Mouse (Mus musculus) MEL (cell line): Measurements from ENCODE around the gene Il17ra. TPM values are rescaled to one million over a fixed set of nuclear protein-coding genes. Genes with fewer than 3 reads are reported as not detected.

Experiments used
- DNase-seq: peaks from one replicate; pipeline ENCODE4 v3.0.0; 2011; ENCODE audit warnings: low read depth, low spot score
- H3K27ac ChIP-seq: 2 replicates; pipeline ENCODE4 v1.5.1; 2012; ENCODE audit warnings: low read depth, mild to moderate bottlenecking, control low read depth, low read length, moderate library complexity; ENCODE audit not compliant: control insufficient read depth
- H3K27me3 ChIP-seq, 2 experiments: fragments of 150-350 bp in 1 of 2; sonication (generic) in 1 of 2; 2 replicates each; pipeline ENCODE4 v1.6.1; 2012; ENCODE audit warnings: low read length in 2 of 2, mild to moderate bottlenecking in 2 of 2, improper control_type of control experiment in 1 of 2, moderate library complexity in 1 of 2; ENCODE audit not compliant: insufficient read depth in 2 of 2, control insufficient read depth in 1 of 2
- H3K36me3 ChIP-seq, 2 experiments: 2 replicates each; pipeline ENCODE4 v1.6.1; 2012 to 2014; ENCODE audit warnings: low read length in 2 of 2, improper control_type of control experiment in 1 of 2, inconsistent platforms in 1 of 2, mild to moderate bottlenecking in 1 of 2; ENCODE audit not compliant: insufficient read depth in 2 of 2, control insufficient read depth in 1 of 2
- H3K4me1 ChIP-seq, 2 experiments: fragments of 150-350 bp in 1 of 2; sonication (generic) in 1 of 2; 2 replicates each; pipeline ENCODE4 v1.6.1; 2012; ENCODE audit warnings: low read length in 2 of 2, improper control_type of control experiment in 1 of 2, mild to moderate bottlenecking in 1 of 2; ENCODE audit not compliant: insufficient read depth in 2 of 2, control insufficient read depth in 1 of 2
- H3K4me3 ChIP-seq, 2 experiments: fragments of 150-350 bp in 1 of 2; sonication (generic) in 1 of 2; 2 replicates each; pipeline ENCODE4 v1.5.1; 2012; ENCODE audit warnings: low read depth in 2 of 2, low read length in 2 of 2, mild to moderate bottlenecking in 2 of 2, moderate library complexity in 2 of 2, control low read depth in 1 of 2, improper control_type of control experiment in 1 of 2; ENCODE audit not compliant: control insufficient read depth in 1 of 2, insufficient read depth in 1 of 2
- H3K79me2 ChIP-seq: 2 replicates; pipeline ENCODE4 v1.6.1; 2012; ENCODE audit warnings: mild to moderate bottlenecking, low read length, moderate library complexity; ENCODE audit not compliant: control insufficient read depth, poor library complexity, insufficient read depth
- H3K9ac ChIP-seq: 2 replicates; pipeline ENCODE4 v1.6.1; 2012; ENCODE audit warnings: low read depth, mild to moderate bottlenecking, control low read depth, low read length, moderate library complexity; ENCODE audit not compliant: control insufficient read depth, poor library complexity, severe bottlenecking
- H3K9me3 ChIP-seq: fragments of 150-350 bp; sonication (generic); replicated peaks from 2 replicates; pipeline ENCODE4 v1.6.1; 2012; ENCODE audit warnings: mild to moderate bottlenecking, low read length, improper control_type of control experiment, moderate library complexity; ENCODE audit not compliant: insufficient read depth
- CHD1 ChIP-seq: IDR thresholded peaks from 2 replicates; pipeline ENCODE4 v1.6.1; 2012; ENCODE audit warnings: low read depth, mild to moderate bottlenecking, inconsistent platforms, low read length, improper control_type of control experiment
- CTCF ChIP-seq, 3 experiments: IDR thresholded peaks in 2 of 3; conservative IDR thresholded peaks in 1 of 3; 2 replicates each; pipeline ENCODE4 v1.5.1; 2011 to 2012; ENCODE audit warnings: low read length in 3 of 3, low read depth in 2 of 3, mild to moderate bottlenecking in 2 of 3, improper control_type of control experiment in 1 of 3, inconsistent platforms in 1 of 3, mixed read lengths in 1 of 3, moderate library complexity in 1 of 3; ENCODE audit not compliant: control insufficient read depth in 1 of 3, insufficient read depth in 1 of 3, poor library complexity in 1 of 3, severe bottlenecking in 1 of 3
- E2F4 ChIP-seq: IDR thresholded peaks from 2 replicates; pipeline ENCODE4 v1.6.1; 2011; ENCODE audit warnings: low read depth, low read length, improper control_type of control experiment, borderline replicate concordance
- EP300 ChIP-seq, 2 experiments: IDR thresholded peaks; 2 replicates each; pipeline ENCODE4 v1.6.1; 2011; ENCODE audit warnings: improper control_type of control experiment in 2 of 2, low read length in 2 of 2, low read depth in 1 of 2, mild to moderate bottlenecking in 1 of 2
- ETS1 ChIP-seq: IDR thresholded peaks from 2 replicates; pipeline ENCODE4 v1.6.1; 2012; ENCODE audit warnings: low read depth, mild to moderate bottlenecking, inconsistent platforms, low read length, improper control_type of control experiment, moderate library complexity
- GABPA ChIP-seq: IDR thresholded peaks from 2 replicates; pipeline ENCODE4 v1.6.1; 2012; ENCODE audit warnings: low read depth, mild to moderate bottlenecking, inconsistent platforms, low read length, improper control_type of control experiment, moderate library complexity
- HCFC1 ChIP-seq: IDR thresholded peaks from 2 replicates; pipeline ENCODE4 v1.6.1; 2012; ENCODE audit warnings: low read depth, mild to moderate bottlenecking, inconsistent platforms, low read length, improper control_type of control experiment, moderate library complexity
- JUND ChIP-seq: IDR thresholded peaks from 2 replicates; pipeline ENCODE4 v1.6.1; 2011; ENCODE audit warnings: low read depth, mild to moderate bottlenecking, improper control_type of control experiment, low read length
- KAT2A ChIP-seq: conservative IDR thresholded peaks from 2 replicates; pipeline ENCODE4 v1.6.1; 2012; ENCODE audit warnings: low read depth, low read length, improper control_type of control experiment, inconsistent platforms
- MYB ChIP-seq: IDR thresholded peaks from 2 replicates; pipeline ENCODE4 v1.6.1; 2011; ENCODE audit warnings: mild to moderate bottlenecking, low read depth, low read length, improper control_type of control experiment
- MYC ChIP-seq: IDR thresholded peaks from 2 replicates; pipeline ENCODE4 v1.6.1; 2011; ENCODE audit warnings: low read depth, mild to moderate bottlenecking, low read length, improper control_type of control experiment, moderate library complexity
- NELFE ChIP-seq: IDR thresholded peaks from 2 replicates; pipeline ENCODE4 v1.6.1; 2011; ENCODE audit warnings: low read depth, low read length, improper control_type of control experiment
- POLR2A ChIP-seq, 2 experiments: IDR thresholded peaks; 2 replicates each; pipeline ENCODE4 v1.6.1; 2011 to 2012; ENCODE audit warnings: low read length in 2 of 2, mild to moderate bottlenecking in 2 of 2, control low read depth in 1 of 2, improper control_type of control experiment in 1 of 2, low read depth in 1 of 2, moderate library complexity in 1 of 2; ENCODE audit not compliant: control insufficient read depth in 1 of 2, insufficient read depth in 1 of 2, poor library complexity in 1 of 2
- POLR2AphosphoS2 ChIP-seq: IDR thresholded peaks from 2 replicates; pipeline ENCODE4 v1.6.1; 2011; ENCODE audit warnings: low read length, improper control_type of control experiment
- RAD21 ChIP-seq: IDR thresholded peaks from 2 replicates; pipeline ENCODE4 v1.6.1; 2011; ENCODE audit warnings: mild to moderate bottlenecking, low read depth, low read length, improper control_type of control experiment
- RCOR1 ChIP-seq: IDR thresholded peaks from 2 replicates; pipeline ENCODE4 v1.6.1; 2012; ENCODE audit warnings: low read depth, mild to moderate bottlenecking, inconsistent platforms, low read length, improper control_type of control experiment
- SMC3 ChIP-seq: IDR thresholded peaks from 2 replicates; pipeline ENCODE4 v1.6.1; 2011; ENCODE audit warnings: low read depth, low read length, improper control_type of control experiment
- TAL1 ChIP-seq: IDR thresholded peaks from 2 replicates; pipeline ENCODE4 v1.6.1; 2012; ENCODE audit warnings: mild to moderate bottlenecking, inconsistent platforms, low read length, moderate library complexity, mixed read lengths
- TBP ChIP-seq: IDR thresholded peaks from 2 replicates; pipeline ENCODE4 v1.8.0; 2011; ENCODE audit warnings: low read depth, low read length, improper control_type of control experiment
- USF1 ChIP-seq: IDR thresholded peaks from 2 replicates; pipeline ENCODE4 v1.6.1; 2014; ENCODE audit warnings: low read depth, mild to moderate bottlenecking, inconsistent platforms, low read length, improper control_type of control experiment, moderate library complexity
- USF2 ChIP-seq, 2 experiments: IDR thresholded peaks; 2 replicates each; pipeline ENCODE4 v1.6.1; 2011 to 2012; ENCODE audit warnings: improper control_type of control experiment in 2 of 2, low read length in 2 of 2, borderline replicate concordance in 1 of 2, inconsistent platforms in 1 of 2, low read depth in 1 of 2, mild to moderate bottlenecking in 1 of 2; ENCODE audit not compliant: insufficient read depth in 1 of 2
- ZC3H11A ChIP-seq: IDR thresholded peaks from 2 replicates; pipeline ENCODE4 v1.6.1; 2012; ENCODE audit warnings: low read depth, mild to moderate bottlenecking, inconsistent platforms, low read length, improper control_type of control experiment
- ZMIZ1 ChIP-seq: IDR thresholded peaks from 2 replicates; pipeline ENCODE4 v1.6.1; 2012; ENCODE audit warnings: low read depth, mild to moderate bottlenecking, inconsistent platforms, low read length, improper control_type of control experiment, moderate library complexity
- ZNF384 ChIP-seq: IDR thresholded peaks from 2 replicates; pipeline ENCODE4 v1.6.1; 2012; ENCODE audit warnings: low read depth, mild to moderate bottlenecking, inconsistent platforms, low read length, improper control_type of control experiment
- polyA plus RNA-seq, 2 experiments: library from polyadenylated mRNA; stranded (reverse) in 1 of 2; unstranded in 1 of 2; fragments of >175 nt in 1 of 2; fragments of >200 nt in 1 of 2; gene quantifications; 2 replicates each; pipeline versions ENCODE4 v1.2.1 to v1.2.4; 2012; ENCODE audit warnings: low replicate concordance in 2 of 2, low read depth in 1 of 2; ENCODE audit not compliant: insufficient read length in 2 of 2, insufficient read depth in 1 of 2, missing spikeins in 1 of 2
- total RNA-seq: library from RNA; depleted of rRNA; stranded (reverse); fragments of 300-350 nt; gene quantifications from 2 replicates; pipeline ENCODE4 v1.2.3, GENCODE M21; 2012

The Il17ra gene
- total and polyA plus RNA-seq, 3 experiments, result 18.0 to 43.3 TPM; not detected in 1

DNA sequence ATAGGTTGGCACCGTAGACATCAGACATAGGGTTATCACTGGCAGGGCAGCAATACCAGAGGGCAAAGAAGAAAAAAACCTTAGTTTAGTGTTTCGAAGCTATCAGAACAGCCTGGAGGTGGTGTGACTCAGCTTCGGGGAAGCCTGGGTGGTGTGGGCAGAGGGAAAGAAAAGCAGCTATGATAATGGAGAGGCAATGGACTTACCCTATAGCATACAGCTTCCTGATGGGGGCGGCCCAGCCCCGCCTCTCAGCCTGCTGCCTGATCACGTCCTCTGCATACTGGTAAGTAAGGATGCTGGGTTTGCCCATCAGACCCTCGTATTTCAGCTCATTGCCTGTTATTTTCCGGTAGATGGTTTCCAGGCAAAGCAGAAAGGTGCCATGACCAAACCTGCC lies 47.4 kb downstream of the Il17ra start:
- H3K9ac ChIP-seq, result no peak overlapping the region
- no peaks in the 10 kb centered on the region for H3K9me3 ChIP-seq
- H3K27me3 ChIP-seq, result no peaks in the 10 kb centered on the region
- H3K4me1 ChIP-seq, result peaks cover 0 to 10% of the 10 kb centered on the region in 2 experiments; a peak in 2 of 4 replicates
- TF ChIP-seq MYC, result no peak
- TF ChIP-seq CHD1, result no peak
- no peak for TF ChIP-seq HCFC1
- TF ChIP-seq SMC3, result no peak
- no peak for TF ChIP-seq E2F4
- no peak for TF ChIP-seq RCOR1
- no peak for TF ChIP-seq POLR2AphosphoS2
- no peak for TF ChIP-seq CTCF (IDR thresholded peaks at IDR 0.05 in 2 of 3, conservative IDR thresholded peaks at IDR 0.05 in 1 of 3; ENCODE audit: control insufficient read depth in 1 of 3, insufficient read depth in 1 of 3, low read depth in 2 of 3, low read length in 3 of 3, poor library complexity in 1 of 3, severe bottlenecking in 1 of 3)
- TF ChIP-seq RAD21, result no peak
- TF ChIP-seq KAT2A, result no peak
- TF ChIP-seq JUND, result no peak
- TF ChIP-seq TAL1, result no peak
- no peak for TF ChIP-seq ZMIZ1
- H3K36me3 ChIP-seq, result peaks cover 0 to 4% of the 10 kb centered on the region in 2 experiments; a peak in 2 of 4 replicates
- peak; percentile 58 for DNase-seq
- no peak overlapping the region for H3K4me3 ChIP-seq
- H3K79me2 ChIP-seq, result no peaks in the 10 kb centered on the region
- no peak overlapping the region for H3K27ac ChIP-seq

DNA sequence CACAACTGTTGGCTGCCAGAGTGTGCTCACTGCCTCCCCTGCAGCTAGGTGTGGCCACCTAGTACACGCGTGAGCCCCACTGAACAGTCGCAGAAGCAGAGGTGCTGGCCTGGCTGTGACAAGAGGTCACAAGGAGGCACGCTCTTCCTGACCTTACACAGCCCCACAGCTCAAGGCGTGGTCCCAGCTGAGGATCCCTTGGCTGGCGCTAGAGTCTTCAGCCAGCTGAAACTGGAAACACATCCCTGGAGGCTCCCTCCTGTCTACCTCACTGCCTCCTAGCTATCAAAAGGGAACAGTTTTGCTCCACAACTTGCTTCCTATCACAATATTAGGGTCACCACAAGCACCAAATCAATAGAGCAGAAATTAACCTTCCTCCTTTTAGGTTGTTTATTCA lies 48.2 kb downstream of the Il17ra start:
- peaks cover 3 to 14% of the 10 kb centered on the region in 2 experiments for H3K4me1 ChIP-seq
- no peak overlapping the region for H3K4me3 ChIP-seq
- DNase-seq, result no peak
- no peak for TF ChIP-seq TBP
- TF ChIP-seq POLR2AphosphoS2, result no peak
- TF ChIP-seq NELFE, result no peak
- TF ChIP-seq ZC3H11A, result no peak
- TF ChIP-seq MYB, result no peak
- no peak for TF ChIP-seq ZMIZ1
- no peak for TF ChIP-seq TAL1
- no peak for TF ChIP-seq ETS1
- TF ChIP-seq JUND, result no peak
- TF ChIP-seq POLR2A (IDR thresholded peaks at IDR 0.05; ENCODE audit: control insufficient read depth in 1 of 2, insufficient read depth in 1 of 2, low read depth in 1 of 2, low read length in 2 of 2, poor library complexity in 1 of 2), result no peak
- TF ChIP-seq GABPA, result no peak
- no peak for TF ChIP-seq MYC
- TF ChIP-seq RCOR1, result no peak
- no peak for TF ChIP-seq USF1
- no peak for TF ChIP-seq HCFC1
- TF ChIP-seq USF2 (IDR thresholded peaks at IDR 0.05; ENCODE audit: borderline replicate concordance in 1 of 2, insufficient read depth in 1 of 2, low read depth in 1 of 2, low read length in 2 of 2), result no peak
- TF ChIP-seq ZNF384, result no peak
- no peak for TF ChIP-seq EP300 (IDR thresholded peaks at IDR 0.05; ENCODE audit: low read depth in 1 of 2, low read length in 2 of 2)
- TF ChIP-seq CTCF (IDR thresholded peaks at IDR 0.05 in 2 of 3, conservative IDR thresholded peaks at IDR 0.05 in 1 of 3; ENCODE audit: control insufficient read depth in 1 of 3, insufficient read depth in 1 of 3, low read depth in 2 of 3, low read length in 3 of 3, poor library complexity in 1 of 3, severe bottlenecking in 1 of 3), result no peak
- no peak for TF ChIP-seq KAT2A
- no peak overlapping the region for H3K27ac ChIP-seq
- H3K79me2 ChIP-seq, result no peaks in the 10 kb centered on the region
- H3K36me3 ChIP-seq, result peaks cover 0 to 9% of the 10 kb centered on the region in 2 experiments; a peak in 2 of 4 replicates
- H3K27me3 ChIP-seq, result no peaks in the 10 kb centered on the region
- H3K9me3 ChIP-seq, result no peaks in the 10 kb centered on the region
- no peak overlapping the region for H3K9ac ChIP-seq
